Mouse (Mus musculus): ENCODE measurements around the gene Jmjd4. TPM values are rescaled to one million over a fixed set of nuclear protein-coding genes. Genes with fewer than 3 reads are reported as not detected.

The Jmjd4 gene
- polyA plus RNA-seq, 1 experiment = 15.7 TPM

- no peak overlapping the region for H3K4me3 ChIP-seq (ENCODE audit: insufficient read depth, low read length)
- H3K27ac ChIP-seq (ENCODE audit: insufficient read depth, low read length) = no peak overlapping the region
- TF ChIP-seq POLR2A (IDR thresholded peaks at IDR 0.05; ENCODE audit: extremely low read depth, insufficient read depth, low read length) (no peak), CTCF (IDR thresholded peaks at IDR 0.05; ENCODE audit: extremely low read depth, insufficient read depth, low read length) (no peak)
- H3K4me1 ChIP-seq (ENCODE audit: control insufficient read depth, insufficient read depth, low read length) = no peaks in the 10 kb centered on the region; the same call in 1 of the 2 replicates
Measured at GRCm38 (mm10) chr11:59423010-59423588, 26.7 kb upstream of the Jmjd4 start.

GRCm38 (mm10) chr11:59425671-59426101, 24.2 kb upstream of the Jmjd4 start:
- no peaks in the 10 kb centered on the region; the same call in 1 of the 2 replicates for H3K4me1 ChIP-seq (ENCODE audit: control insufficient read depth, insufficient read depth, low read length)
- TF ChIP-seq CTCF (IDR thresholded peaks at IDR 0.05; ENCODE audit: extremely low read depth, insufficient read depth, low read length) = peak; percentile 46
- no peak for TF ChIP-seq POLR2A (IDR thresholded peaks at IDR 0.05; ENCODE audit: extremely low read depth, insufficient read depth, low read length)
- no peak overlapping the region for H3K4me3 ChIP-seq (ENCODE audit: insufficient read depth, low read length)
- no peak overlapping the region for H3K27ac ChIP-seq (ENCODE audit: insufficient read depth, low read length)

DNA sequence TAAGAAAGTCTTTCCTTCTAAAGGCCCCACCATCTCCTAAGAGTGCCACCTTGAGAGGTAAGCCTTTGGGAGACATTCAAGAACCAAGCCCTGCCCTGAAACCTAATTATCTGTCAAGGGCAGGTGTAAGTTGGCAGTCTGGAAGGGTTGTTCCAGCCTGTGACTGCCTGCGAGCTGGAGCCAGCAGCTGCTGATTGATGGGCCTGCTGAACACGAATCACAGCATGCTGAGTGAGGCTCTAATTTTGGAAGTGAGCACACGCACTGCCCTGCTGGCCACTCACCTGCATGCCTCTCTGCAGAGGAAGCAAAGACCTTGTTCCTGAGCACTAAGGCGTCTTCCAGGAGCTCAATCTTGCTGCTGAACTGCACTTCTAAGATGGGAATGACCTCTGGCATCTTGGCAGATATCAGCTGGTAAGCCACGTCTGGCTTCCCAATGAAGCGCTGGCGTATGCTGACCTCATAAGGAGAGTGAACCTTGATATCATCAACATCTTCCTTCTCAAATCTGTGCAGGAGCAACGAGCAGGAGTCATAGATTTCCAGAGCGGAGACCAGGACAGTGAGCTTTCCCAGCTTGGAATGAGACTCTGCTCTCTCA, 21.7 kb upstream of the Jmjd4 start:
- peaks cover 2% of the 10 kb centered on the region for H3K4me1 ChIP-seq (ENCODE audit: control insufficient read depth, insufficient read depth, low read length)
- no peak overlapping the region for H3K4me3 ChIP-seq (ENCODE audit: insufficient read depth, low read length)
- no peak for TF ChIP-seq POLR2A (IDR thresholded peaks at IDR 0.05; ENCODE audit: extremely low read depth, insufficient read depth, low read length)
- no peak for TF ChIP-seq CTCF (IDR thresholded peaks at IDR 0.05; ENCODE audit: extremely low read depth, insufficient read depth, low read length)
- H3K27ac ChIP-seq (ENCODE audit: insufficient read depth, low read length) = no peak overlapping the region

DNA sequence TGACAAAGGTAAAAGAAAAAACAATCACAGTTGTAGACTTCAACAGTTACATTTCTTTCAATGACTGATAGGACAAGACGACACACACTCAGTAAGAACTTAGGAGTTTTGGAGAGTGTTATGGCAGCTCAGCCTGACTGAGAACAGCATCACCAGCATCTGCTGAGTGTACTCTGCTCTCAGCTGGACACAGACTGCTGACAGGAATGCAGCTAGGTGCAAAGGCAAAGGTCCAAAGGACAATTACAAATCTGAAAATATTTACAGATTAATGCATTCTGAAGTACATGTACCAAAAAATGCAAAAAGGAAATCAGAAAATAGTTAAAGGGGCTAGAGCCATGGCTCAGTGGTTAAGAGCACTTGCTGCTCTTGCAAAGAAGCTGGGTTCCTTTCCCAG, 19.9 kb upstream of the Jmjd4 start:
- TF ChIP-seq POLR2A (IDR thresholded peaks at IDR 0.05; ENCODE audit: extremely low read depth, insufficient read depth, low read length) (no peak), CTCF (IDR thresholded peaks at IDR 0.05; ENCODE audit: extremely low read depth, insufficient read depth, low read length) (no peak)

GRCm38 (mm10) chr11:59432261-59432660, 17.6 kb upstream of the Jmjd4 start:
- TF ChIP-seq POLR2A (IDR thresholded peaks at IDR 0.05; ENCODE audit: extremely low read depth, insufficient read depth, low read length) = no peak
- TF ChIP-seq CTCF (IDR thresholded peaks at IDR 0.05; ENCODE audit: extremely low read depth, insufficient read depth, low read length) = no peak
- H3K4me1 ChIP-seq (ENCODE audit: control insufficient read depth, insufficient read depth, low read length) = peaks cover 3% of the 10 kb centered on the region; the same call in 1 of the 2 replicates
- H3K27ac ChIP-seq (ENCODE audit: insufficient read depth, low read length) = no peak overlapping the region
- no peak overlapping the region for H3K4me3 ChIP-seq (ENCODE audit: insufficient read depth, low read length)

More for the DNA sequence above, 19.9 kb upstream of the Jmjd4 start:
- H3K27ac ChIP-seq (ENCODE audit: insufficient read depth, low read length) = no peak overlapping the region
- no peak overlapping the region for H3K4me3 ChIP-seq (ENCODE audit: insufficient read depth, low read length)
- H3K4me1 ChIP-seq (ENCODE audit: control insufficient read depth, insufficient read depth, low read length) = peaks cover 3% of the 10 kb centered on the region; the same call in 1 of the 2 replicates

GRCm38 (mm10) chr11:59437954-59438353, 11.9 kb upstream of the Jmjd4 start:
- H3K4me1 ChIP-seq (ENCODE audit: control insufficient read depth, insufficient read depth, low read length) = peaks cover 2% of the 10 kb centered on the region; the same call in 1 of the 2 replicates
- H3K4me3 ChIP-seq (ENCODE audit: insufficient read depth, low read length) = no peak overlapping the region
- TF ChIP-seq CTCF (IDR thresholded peaks at IDR 0.05; ENCODE audit: extremely low read depth, insufficient read depth, low read length) (no peak), POLR2A (IDR thresholded peaks at IDR 0.05; ENCODE audit: extremely low read depth, insufficient read depth, low read length) (no peak)
- H3K27ac ChIP-seq (ENCODE audit: insufficient read depth, low read length) = no peak overlapping the region

- TF ChIP-seq POLR2A (IDR thresholded peaks at IDR 0.05; ENCODE audit: extremely low read depth, insufficient read depth, low read length) (no peak), CTCF (IDR thresholded peaks at IDR 0.05; ENCODE audit: extremely low read depth, insufficient read depth, low read length) (no peak)
- no peak overlapping the region for H3K4me3 ChIP-seq (ENCODE audit: insufficient read depth, low read length)
- peaks cover 4% of the 10 kb centered on the region for H3K4me1 ChIP-seq (ENCODE audit: control insufficient read depth, insufficient read depth, low read length)
- no peak overlapping the region for H3K27ac ChIP-seq (ENCODE audit: insufficient read depth, low read length)
Measured at GRCm38 (mm10) chr11:59443102-59443501, 6.7 kb upstream of the Jmjd4 start.

- peaks cover 9% of the 10 kb centered on the region for H3K4me1 ChIP-seq (ENCODE audit: control insufficient read depth, insufficient read depth, low read length)
- H3K4me3 ChIP-seq (ENCODE audit: insufficient read depth, low read length) = peak overlapping the region; percentile 98
- H3K27ac ChIP-seq (ENCODE audit: insufficient read depth, low read length) = peak overlapping the region; percentile 20
- TF ChIP-seq CTCF (IDR thresholded peaks at IDR 0.05; ENCODE audit: extremely low read depth, insufficient read depth, low read length) (no peak), POLR2A (IDR thresholded peaks at IDR 0.05; ENCODE audit: extremely low read depth, insufficient read depth, low read length) (peak; percentile 37; the same call in 1 of the 2 replicates)
Measured at GRCm38 (mm10) chr11:59450230-59450771, 456 bp downstream of the Jmjd4 start.

DNA sequence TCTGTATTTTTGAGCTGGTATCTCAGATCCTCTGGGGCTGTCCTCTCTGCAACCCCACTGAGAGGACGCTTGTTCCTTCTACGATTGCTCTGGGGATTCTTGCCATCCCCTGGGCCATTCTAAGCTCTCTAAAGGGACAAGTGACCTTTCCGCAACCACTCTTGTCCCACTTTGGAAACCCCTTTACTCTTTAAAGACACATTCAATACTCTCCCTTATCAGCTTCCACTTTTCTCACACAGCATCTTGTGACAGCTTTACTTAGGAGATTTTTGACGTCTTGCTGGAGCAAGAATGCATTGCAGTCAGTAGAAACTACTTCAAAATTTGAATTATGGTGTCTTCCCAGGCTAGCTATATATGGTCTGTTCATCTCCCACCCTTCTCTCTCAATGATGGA, 1.2 kb downstream of the Jmjd4 start, which contains the start of gene Snap47:
Snap47 (minus strand) TSS at position 101 of the 400 bp plus-strand sequence.
- Histone ChIP-seq H3K4me1 (ENCODE audit: control insufficient read depth, insufficient read depth, low read length) (peaks cover 9% of the 10 kb centered on the region), H3K27ac (ENCODE audit: insufficient read depth, low read length) (peak within 1 kb of the TSS; percentile 20), H3K4me3 (ENCODE audit: insufficient read depth, low read length) (peak within 1 kb of the TSS; percentile 98)
- no peak for TF ChIP-seq POLR2A (IDR thresholded peaks at IDR 0.05; ENCODE audit: extremely low read depth, insufficient read depth, low read length)
- no peak for TF ChIP-seq CTCF (IDR thresholded peaks at IDR 0.05; ENCODE audit: extremely low read depth, insufficient read depth, low read length)

Measured in cortical plate, adult 2 months (tissue).